Mouse (Mus musculus) T-cell, adult 2 months (primary cell): ENCODE data around the gene Cep57l1.

Experiments
- DNase-seq: peaks from one replicate; pipeline ENCODE4 v3.0.0; 2022; ENCODE audit warnings: low spot score

The Cep57l1 gene

GRCm38 (mm10) chr10:41675842-41676571 lies 133.7 kb downstream of the Cep57l1 start:
- no peak for DNase-seq

GRCm38 (mm10) chr10:41675243-41675642 lies 134.4 kb downstream of the Cep57l1 start:
- no peak for DNase-seq

- no peak for DNase-seq
These were observed 135.3 kb downstream of the Cep57l1 start for GRCm38 (mm10) chr10:41674362-41674761.

- no peak for DNase-seq
These were observed 139.5 kb downstream of the Cep57l1 start for GRCm38 (mm10) chr10:41670196-41670595.
